In the genomic region with DNA sequence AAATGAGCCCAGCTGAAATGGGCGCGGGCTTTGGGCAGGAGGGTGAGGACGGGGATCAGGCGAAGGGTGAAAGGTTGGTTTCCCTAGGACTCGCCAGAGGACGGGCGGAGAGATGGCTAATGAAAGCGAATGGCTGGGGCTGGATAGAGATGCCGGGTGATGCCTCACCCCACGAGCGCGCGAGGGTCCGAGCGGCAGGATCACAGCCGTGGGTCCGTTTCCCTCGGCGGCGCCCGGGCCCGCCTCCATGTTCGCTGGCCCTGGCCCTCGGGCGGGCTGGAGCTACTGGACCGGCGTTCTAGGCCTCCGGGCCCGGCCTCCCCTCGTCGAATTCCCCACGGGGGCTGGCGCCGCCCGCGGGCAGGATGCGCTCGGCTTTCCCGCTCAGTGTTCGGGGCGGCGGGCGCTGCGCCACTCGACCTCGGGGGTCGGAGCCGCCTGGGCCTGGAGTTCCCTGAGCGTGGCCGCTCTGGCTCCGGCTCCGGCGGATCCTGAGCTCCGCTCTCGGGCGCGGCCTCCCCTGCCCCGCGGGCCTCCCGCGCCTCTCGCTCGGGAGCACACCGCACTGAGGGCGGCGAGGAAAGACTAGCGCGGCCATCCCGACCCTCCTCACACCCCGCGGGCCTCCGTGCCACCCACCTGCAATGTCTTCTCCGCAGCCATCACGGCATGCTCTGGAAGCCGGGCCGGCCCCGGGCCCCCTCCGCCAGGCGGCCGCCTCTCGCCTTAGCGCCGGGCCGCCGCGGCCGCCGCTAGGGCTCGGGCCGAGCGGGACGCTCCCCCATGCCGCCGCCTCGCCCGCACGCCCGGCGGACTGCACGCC, we compare ENCODE assay signal across 7 mouse cellular contexts. TPM values are rescaled to one million over a fixed set of nuclear protein-coding genes. Genes with fewer than 3 reads are reported as not detected.
DNase-seq lines count a peak whose midpoint lies in the region; ATAC-seq lines count a peak whose summit lies in the region.

Zc3h12c (minus strand) TSS at position 710 of the 823 bp plus-strand sequence.

- peak; percentile 84 for DNase-seq in adrenal gland, adult 2 months
- DNase-seq in embryo, embryonic 10 days (ENCODE audit: low spot score), result peak; percentile 57
- DNase-seq in gastrocnemius, postnatal 25 days, result peak; percentile 73
- peak; percentile 80 to 81 for DNase-seq in left cerebral cortex, postnatal 36 days (ENCODE audit: low spot score in 2 of 2)
- DNase-seq in right cerebral cortex, postnatal 4 days, result peak; percentile 63

- intact Hi-C loops in left cerebral cortex, postnatal 36 days (cut with DNase I), result loop anchor here (5.0 kb wide), 4 partner anchors 36 to 121 kb away; partner anchors contain the start of gene Rdx

- ATAC-seq in inflammation-experienced regulatory T-cells, adult 6 months, result peak; percentile 40
- peak; percentile 40 for ATAC-seq in megakaryocyte-erythroid progenitor cell, adult 5-6 weeks (replicated peaks; ENCODE audit: low FRiP score, low TSS enrichment, poor library complexity, severe bottlenecking)

RNA-seq across cellular contexts. Expression of gene Zc3h12c, which starts in this region (rescaled TPM):
- total RNA-seq in adrenal gland, adult 2 months (2021), result 10 to 100 TPM; 19.2 to 23.6 TPM
- polyA plus RNA-seq in adrenal gland, adult 2 months (2012; rRNA removed), result 2.8 and 3.3 TPM in 2 replicates
- 1 to 10 TPM; 5.7 to 6.8 TPM for total RNA-seq in gastrocnemius, postnatal 25 days (2021)
- 1 to 10 TPM; 1.0 to 2.6 (median 1.8) TPM for polyA plus RNA-seq in inflammation-experienced regulatory T-cells, adult 6 months (2017; shearing (Covaris generic))
- total RNA-seq in left cerebral cortex, postnatal 36 days (2021), result 10 to 100 TPM; 11.5 to 12.9 TPM
- 1.5 and 2.6 TPM in 2 replicates for total RNA-seq in megakaryocyte-erythroid progenitor cell, adult 5-6 weeks (2014; fragmentation: Nextera tagmentation)
- total RNA-seq in megakaryocyte-erythroid progenitor cell, adult 5-6 weeks (2017), result 2.2 and 3.5 TPM in 2 replicates

Comparison
In these comparisons a context has a peak if more than half of its experiments do, and no peak if none do; other contexts are left out.
1. Peak in every context shown above with its lines: DNase-seq and ATAC-seq.